Mouse (Mus musculus) urinary bladder, adult 2 months (tissue): ENCODE data around the gene Pard3b. TPM values are rescaled to one million over a fixed set of nuclear protein-coding genes. Genes with fewer than 3 reads are reported as not detected.

Experiments
- DNase-seq: peaks from one replicate; pipeline ENCODE4 v3.0.0; 2022; ENCODE audit warnings: low spot score
- polyA plus RNA-seq: library from polyadenylated mRNA; depleted of rRNA; stranded (reverse); fragments of >200 nt; gene quantifications from 2 replicates; pipeline ENCODE4 v1.2.3, GENCODE M21; 2012

Pard3b gene
- polyA plus RNA-seq, 1 experiment: 10.2 TPM

DNA sequence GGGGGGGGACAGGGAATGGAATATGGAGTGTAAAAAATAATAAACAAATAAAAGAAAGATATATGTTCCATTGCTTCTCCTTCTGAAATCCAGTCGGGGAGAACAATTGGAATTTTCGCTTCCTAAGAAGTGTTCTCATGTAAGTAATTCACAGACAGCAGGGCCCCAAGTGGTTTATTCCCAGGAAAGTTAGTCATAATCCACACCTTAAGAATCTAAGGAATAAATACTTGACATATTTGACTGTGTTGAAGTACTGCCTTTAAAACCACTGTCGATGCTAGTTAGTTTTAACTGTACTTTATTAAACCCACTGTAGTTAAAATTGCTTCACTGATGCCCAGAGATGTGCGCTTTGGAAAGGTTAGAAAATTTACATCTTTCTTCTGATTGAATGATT, 442.5 kb downstream of the Pard3b start:
- DNase-seq: no peak

DNA sequence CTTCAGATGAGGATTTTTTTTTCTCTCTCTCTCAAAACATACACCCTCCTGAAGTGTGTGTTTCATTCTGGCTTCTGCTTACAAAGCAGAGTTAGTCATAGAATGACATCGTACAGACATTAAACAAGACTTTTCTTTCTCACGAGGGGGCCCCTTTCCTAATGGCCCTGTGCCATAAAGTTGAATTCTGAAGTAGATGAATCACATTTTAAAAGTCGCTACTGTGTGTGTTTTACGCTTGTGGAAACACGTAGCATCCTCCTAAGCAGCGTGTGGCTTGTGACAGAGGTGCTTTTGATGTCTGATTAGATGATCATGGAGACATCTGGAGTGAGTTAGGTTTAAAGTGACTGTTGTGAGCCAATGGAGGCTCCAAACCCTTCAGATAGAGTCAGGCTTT, 447.4 kb downstream of the Pard3b start:
- DNase-seq: no peak

GRCm38 (mm10) chr1:62087464-62087863, 448.8 kb downstream of the Pard3b start:
- no peak for DNase-seq

DNA sequence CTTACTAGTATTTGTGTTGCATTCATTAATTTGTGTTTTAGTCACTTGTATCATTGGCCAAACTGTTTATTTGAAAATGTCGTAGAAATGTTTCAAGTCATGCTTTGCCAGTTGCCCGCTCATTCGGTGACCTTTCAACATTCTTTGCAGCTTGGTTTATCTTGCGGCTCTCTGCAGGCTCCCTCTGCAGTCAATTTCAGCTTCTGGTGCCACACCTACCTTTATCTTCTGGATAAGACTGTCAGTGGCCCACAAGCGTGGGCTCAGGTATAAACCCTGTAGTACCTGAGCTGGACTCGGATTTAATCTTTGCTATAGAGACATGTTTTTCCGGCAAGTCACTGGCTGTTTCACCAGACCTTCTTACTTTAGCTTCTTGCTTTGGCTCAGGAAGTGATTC, 456.3 kb downstream of the Pard3b start:
- no peak for DNase-seq

DNA sequence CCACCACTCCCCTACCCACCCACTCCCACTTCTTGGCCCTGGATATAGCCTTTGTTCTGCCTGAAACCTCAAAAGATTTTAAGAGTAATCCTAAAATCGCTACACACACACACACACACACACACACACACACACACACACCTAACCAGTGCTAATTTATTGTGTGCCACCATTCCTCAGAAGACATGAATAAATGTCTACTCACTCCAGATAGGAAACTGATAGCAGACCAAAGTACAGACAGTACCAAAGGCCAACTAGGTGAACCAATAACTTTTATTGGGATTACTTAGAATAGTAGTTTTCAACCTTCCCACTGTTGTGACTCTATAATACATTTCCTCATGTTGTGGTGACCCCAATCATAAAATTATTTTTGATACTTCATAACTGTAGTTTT, 483.8 kb downstream of the Pard3b start:
- no peak for DNase-seq

GRCm38 (mm10) chr1:62129186-62129585, 490.6 kb downstream of the Pard3b start:
- no peak for DNase-seq

DNA sequence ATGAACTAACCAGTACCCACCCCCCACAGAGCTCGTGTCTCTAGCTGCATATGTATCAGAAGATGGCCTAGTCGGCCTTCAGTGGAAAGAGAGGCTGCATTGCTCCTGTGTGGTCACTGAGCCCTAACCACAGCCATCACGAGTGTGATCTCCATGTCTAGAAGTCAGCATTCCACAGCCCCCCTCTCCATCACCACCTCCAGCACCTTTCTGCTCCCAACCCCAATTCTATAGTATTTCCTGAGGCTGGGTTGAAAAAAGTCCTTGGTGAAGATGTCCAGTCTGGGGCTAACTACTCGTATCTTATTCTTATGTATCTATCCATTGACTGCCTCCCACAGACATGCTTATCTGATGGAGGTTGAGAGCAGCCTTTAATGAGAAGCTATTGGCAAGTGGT, 509.5 kb downstream of the Pard3b start:
- DNase-seq: no peak

DNA sequence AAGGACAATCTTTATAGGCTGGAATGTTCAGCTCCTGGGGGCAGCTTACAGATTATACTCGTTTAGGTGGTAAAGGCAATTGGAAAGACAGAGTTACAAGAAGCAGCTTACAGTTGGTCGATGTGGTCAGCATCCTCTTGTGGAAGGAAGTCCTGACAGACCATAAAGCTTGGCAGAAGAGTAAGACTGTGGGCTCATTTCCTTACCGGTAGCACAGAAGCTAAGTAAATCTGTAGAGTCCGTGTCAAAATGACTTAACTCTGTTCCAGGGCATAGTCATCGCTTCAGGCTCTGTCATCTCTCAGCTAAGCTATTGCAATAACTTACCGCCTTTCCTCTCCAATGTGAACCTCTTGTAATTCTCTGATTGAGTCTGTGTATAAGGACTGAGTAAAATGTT, 510.2 kb downstream of the Pard3b start:
- no peak for DNase-seq

DNA sequence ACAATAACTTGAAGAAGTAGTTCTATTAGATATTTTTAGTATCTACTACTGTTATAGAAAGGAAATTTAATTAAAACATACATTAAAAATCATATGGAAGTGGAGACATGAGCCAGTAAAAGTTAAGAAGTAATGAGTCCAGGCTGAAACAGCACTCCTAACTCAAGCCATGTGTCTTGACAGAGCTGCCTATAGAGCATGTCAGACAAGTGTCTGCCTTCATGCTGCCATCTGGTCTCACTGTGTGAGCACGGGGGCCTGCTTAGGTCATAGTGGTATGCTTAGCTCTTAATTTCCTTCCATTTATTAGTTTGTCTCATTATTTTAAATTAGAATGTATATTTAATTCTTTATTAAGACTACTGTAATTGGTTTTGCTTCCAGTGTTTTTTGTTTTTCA, 517.3 kb downstream of the Pard3b start:
- no peak for DNase-seq

DNA sequence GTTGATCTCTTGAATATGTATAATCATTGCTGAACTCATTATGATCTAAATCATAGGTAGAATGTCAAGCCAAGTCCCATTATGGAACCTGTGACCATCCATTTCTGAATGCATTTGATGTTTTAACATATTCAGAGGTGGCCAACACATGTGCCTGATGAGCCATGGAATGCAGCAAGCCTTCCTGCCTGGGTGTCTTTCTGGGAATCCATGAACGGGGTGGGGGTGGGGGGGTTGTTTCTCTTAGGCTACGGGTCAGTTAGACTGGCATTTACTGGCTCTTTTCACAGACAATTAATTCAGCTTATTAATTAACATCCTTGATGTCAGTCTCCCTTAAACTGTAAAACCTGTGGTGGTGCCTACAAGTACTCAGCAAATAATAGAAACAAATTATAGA, 521.0 kb downstream of the Pard3b start:
- DNase-seq: no peak

- DNase-seq: no peak
These were observed 536.5 kb downstream of the Pard3b start for GRCm38 (mm10) chr1:62175013-62175640.

GRCm38 (mm10) chr1:62181638-62182037, 543.0 kb downstream of the Pard3b start:
- no peak for DNase-seq

GRCm38 (mm10) chr1:62182634-62183033, 544.0 kb downstream of the Pard3b start:
- DNase-seq: no peak

DNA sequence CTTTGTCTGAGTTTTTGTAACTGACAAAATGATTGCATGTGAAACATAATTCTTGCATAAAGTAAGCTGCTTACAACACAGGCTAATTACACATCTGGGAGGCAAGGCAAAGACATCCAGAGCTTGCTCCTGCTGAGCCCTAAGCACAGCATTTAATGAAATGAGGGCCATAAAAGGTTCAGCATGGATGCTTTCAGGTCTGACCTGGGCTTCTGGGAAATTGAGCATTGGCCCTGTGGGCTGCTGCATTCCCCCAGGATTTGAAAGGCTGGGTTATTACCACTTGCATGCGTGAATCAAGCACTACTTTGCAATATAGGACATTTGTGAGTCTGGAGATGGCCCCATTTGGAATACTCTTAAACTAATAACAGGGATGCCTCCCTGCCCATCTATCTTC, 552.2 kb downstream of the Pard3b start:
- no peak for DNase-seq

DNA sequence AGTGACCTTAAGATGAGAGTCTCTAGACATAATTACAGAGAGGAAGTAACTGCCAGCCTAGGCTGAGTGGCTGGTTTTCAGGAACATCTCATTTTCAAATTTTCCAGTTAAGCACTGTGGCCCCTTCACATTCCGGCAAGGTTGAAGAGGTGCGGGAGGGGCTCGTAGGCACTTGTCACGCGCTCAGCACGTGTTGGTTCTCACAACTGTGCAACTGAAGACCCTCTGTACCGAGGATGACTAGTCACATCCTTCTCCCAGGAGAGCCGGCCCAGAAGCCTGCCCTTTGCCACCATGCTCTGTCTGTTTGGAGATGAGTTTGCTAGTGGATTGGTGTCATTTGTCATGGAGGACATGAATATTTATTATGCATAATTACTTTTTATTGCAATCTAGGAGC, 558.9 kb downstream of the Pard3b start:
- DNase-seq: no peak

GRCm38 (mm10) chr1:62200919-62201318, 562.3 kb downstream of the Pard3b start:
- no peak for DNase-seq

- no peak for DNase-seq
These were observed 563.1 kb downstream of the Pard3b start for GRCm38 (mm10) chr1:62201686-62202257.

DNA sequence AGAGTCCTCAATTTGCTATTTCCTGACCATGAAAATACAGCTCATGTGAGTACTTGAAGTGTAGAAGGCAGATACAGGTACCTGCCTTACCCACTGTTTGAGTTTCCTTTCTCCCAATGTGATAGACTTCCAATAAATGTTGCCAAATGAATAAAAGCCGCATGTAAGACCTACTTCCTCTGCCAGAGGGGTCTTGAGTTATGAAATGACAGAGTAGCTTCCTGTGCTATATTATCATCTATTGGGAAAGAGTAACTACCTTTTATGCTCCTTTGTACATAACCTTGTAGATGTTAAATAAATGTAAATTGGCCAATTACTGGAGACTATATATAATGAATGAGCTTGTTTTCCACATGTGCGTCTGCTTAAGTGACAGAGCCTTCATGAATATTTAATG, 574.7 kb downstream of the Pard3b start:
- no peak for DNase-seq

GRCm38 (mm10) chr1:62215842-62216241, 577.2 kb downstream of the Pard3b start:
- no peak for DNase-seq

- no peak for DNase-seq
These were observed 577.9 kb downstream of the Pard3b start for GRCm38 (mm10) chr1:62216568-62216967.

DNA sequence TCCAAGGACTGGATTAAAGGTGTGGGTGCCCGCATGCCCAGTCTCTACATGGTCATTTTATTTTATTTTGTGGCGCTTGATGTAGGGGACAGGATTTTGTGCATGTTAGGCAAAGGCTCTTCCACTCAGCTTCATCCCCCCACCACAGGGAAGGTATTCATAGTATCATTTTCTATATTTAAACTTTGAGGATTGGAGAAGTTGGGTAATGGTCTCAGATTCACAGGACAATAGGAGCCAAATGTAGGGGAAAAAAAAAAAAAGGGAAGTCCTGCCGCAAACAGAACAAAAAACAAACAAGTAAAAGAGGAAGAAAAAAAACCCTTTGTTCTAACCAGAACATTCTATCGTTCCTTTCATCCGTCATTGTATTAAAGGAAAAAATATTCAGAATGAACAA, 590.5 kb downstream of the Pard3b start:
- no peak for DNase-seq

- DNase-seq: no peak
These were observed 595.4 kb downstream of the Pard3b start for GRCm38 (mm10) chr1:62234039-62234438.

GRCm38 (mm10) chr1:62235121-62235520, 596.5 kb downstream of the Pard3b start:
- DNase-seq: no peak
